Mouse (Mus musculus): ENCODE results near the gene Arid4b. TPM values are rescaled to one million over a fixed set of nuclear protein-coding genes. Genes with fewer than 3 reads are reported as not detected.
"Not testable (repeated sequence)": the region's sequence is repeated elsewhere in the genome, so short reads cannot be mapped to it uniquely, and the experiment has no call there.

The Arid4b gene
- 62.6 and 65.8 TPM in 2 replicates for polyA plus RNA-seq (2014; fragmentation: Nextera tagmentation; extraction: Ambion mirVana)

- no peaks in the 10 kb centered on the region for H3K27me3 ChIP-seq (ENCODE audit: control insufficient read depth, insufficient read depth, low read length)
- H3K4me3 ChIP-seq (replicated peaks; ENCODE audit: low read length): peak within 1 kb of the TSS; percentile 86
- H3K4me2 ChIP-seq (replicated peaks): peak within 1 kb of the TSS; percentile 83
- peak; percentile 93 for DNase-seq (ENCODE audit: low spot score)
- under 1% methylated on average over 64 of the region's 64 CpGs for WGBS
- peak within 1 kb of the TSS; percentile 94 for H3K27ac ChIP-seq
- H3K9me3 ChIP-seq (ENCODE audit: control insufficient read depth, low read length): no peaks in the 10 kb centered on the region
- H3K4me1 ChIP-seq (replicated peaks; ENCODE audit: control insufficient read depth, insufficient read depth, low read length): peaks cover 26% of the 10 kb centered on the region
- peak within 1 kb of the TSS; percentile 93 for H3K9ac ChIP-seq
- H3K36me3 ChIP-seq (replicated peaks; ENCODE audit: control insufficient read depth, insufficient read depth): peaks cover 22% of the 10 kb centered on the region
- peak; percentile 97 for ATAC-seq (ENCODE audit: low FRiP score)
These were observed at the start of gene Arid4b, which contains the start of gene Ggps1 for GRCm38 (mm10) chr13:14063013-14063941. Arid4b (plus strand) TSS chr13:14063232. Ggps1 (minus strand) TSS chr13:14063488.

GRCm38 (mm10) chr13:14014001-14014400 lies 49.0 kb upstream of the Arid4b start:
- 96% methylated on average over 2 of the region's 2 CpGs for WGBS
- Histone ChIP-seq H3K36me3 (replicated peaks; ENCODE audit: control insufficient read depth, insufficient read depth) (peaks cover 85% of the 10 kb centered on the region), H3K27me3 (ENCODE audit: control insufficient read depth, insufficient read depth, low read length) (no peaks in the 10 kb centered on the region), H3K4me2 (replicated peaks) (no peak overlapping the region), H3K9ac (no peak overlapping the region), H3K4me3 (replicated peaks; ENCODE audit: low read length) (no peak overlapping the region), H3K9me3 (ENCODE audit: control insufficient read depth, low read length) (no peaks in the 10 kb centered on the region), H3K27ac (no peak overlapping the region), H3K4me1 (replicated peaks; ENCODE audit: control insufficient read depth, insufficient read depth, low read length) (no peaks in the 10 kb centered on the region)
- ATAC-seq (ENCODE audit: low FRiP score): no peak
- no peak for DNase-seq (ENCODE audit: low spot score)

GRCm38 (mm10) chr13:14014540-14014939 lies 48.5 kb upstream of the Arid4b start:
- no peak overlapping the region for H3K27ac ChIP-seq
- H3K9ac ChIP-seq: no peak overlapping the region
- no peaks in the 10 kb centered on the region for H3K9me3 ChIP-seq (ENCODE audit: control insufficient read depth, low read length)
- H3K36me3 ChIP-seq (replicated peaks; ENCODE audit: control insufficient read depth, insufficient read depth): peaks cover 85% of the 10 kb centered on the region
- WGBS: 92% methylated on average over 4 of the region's 4 CpGs
- no peak overlapping the region for H3K4me2 ChIP-seq (replicated peaks)
- DNase-seq (ENCODE audit: low spot score) (no peak), ATAC-seq (ENCODE audit: low FRiP score) (no peak)
- no peaks in the 10 kb centered on the region for H3K27me3 ChIP-seq (ENCODE audit: control insufficient read depth, insufficient read depth, low read length)
- H3K4me1 ChIP-seq (replicated peaks; ENCODE audit: control insufficient read depth, insufficient read depth, low read length): no peaks in the 10 kb centered on the region
- no peak overlapping the region for H3K4me3 ChIP-seq (replicated peaks; ENCODE audit: low read length)

- DNase-seq (ENCODE audit: low spot score): no peak
- WGBS: 95% methylated on average over 6 of the region's 6 CpGs
- Histone ChIP-seq H3K4me3 (replicated peaks; ENCODE audit: low read length) (no peak overlapping the region), H3K9me3 (ENCODE audit: control insufficient read depth, low read length) (no peaks in the 10 kb centered on the region), H3K4me2 (replicated peaks) (no peak overlapping the region), H3K9ac (no peak overlapping the region), H3K27me3 (ENCODE audit: control insufficient read depth, insufficient read depth, low read length) (no peaks in the 10 kb centered on the region), H3K27ac (no peak overlapping the region), H3K36me3 (replicated peaks; ENCODE audit: control insufficient read depth, insufficient read depth) (peaks cover 81% of the 10 kb centered on the region), H3K4me1 (replicated peaks; ENCODE audit: control insufficient read depth, insufficient read depth, low read length) (no peaks in the 10 kb centered on the region)
- no peak for ATAC-seq (ENCODE audit: low FRiP score)
These were observed 47.4 kb upstream of the Arid4b start for GRCm38 (mm10) chr13:14015609-14016008.

- Histone ChIP-seq H3K9ac (no peak overlapping the region), H3K36me3 (replicated peaks; ENCODE audit: control insufficient read depth, insufficient read depth) (peaks cover 59% of the 10 kb centered on the region)
- no peak for ATAC-seq (ENCODE audit: low FRiP score)
These were observed 44.7 kb upstream of the Arid4b start for GRCm38 (mm10) chr13:14018283-14018682.

GRCm38 (mm10) chr13:14018852-14019251 lies 44.2 kb upstream of the Arid4b start:
- peaks cover 53% of the 10 kb centered on the region for H3K36me3 ChIP-seq (replicated peaks; ENCODE audit: control insufficient read depth, insufficient read depth)
- DNase-seq (ENCODE audit: low spot score) (no peak), ATAC-seq (ENCODE audit: low FRiP score) (no peak)
- H3K4me3 ChIP-seq (replicated peaks; ENCODE audit: low read length): no peak overlapping the region
- no peaks in the 10 kb centered on the region for H3K9me3 ChIP-seq (ENCODE audit: control insufficient read depth, low read length)
- no peak overlapping the region for H3K27ac ChIP-seq
- no peaks in the 10 kb centered on the region for H3K27me3 ChIP-seq (ENCODE audit: control insufficient read depth, insufficient read depth, low read length)
- H3K9ac ChIP-seq: no peak overlapping the region
- 96% methylated on average over 3 of the region's 3 CpGs for WGBS
- no peak overlapping the region for H3K4me2 ChIP-seq (replicated peaks)
- H3K4me1 ChIP-seq (replicated peaks; ENCODE audit: control insufficient read depth, insufficient read depth, low read length): no peaks in the 10 kb centered on the region

More at GRCm38 (mm10) chr13:14018283-14018682, 44.7 kb upstream of the Arid4b start:
- DNase-seq (ENCODE audit: low spot score): no peak
- Histone ChIP-seq H3K27me3 (ENCODE audit: control insufficient read depth, insufficient read depth, low read length) (no peaks in the 10 kb centered on the region), H3K27ac (no peak overlapping the region), H3K9me3 (ENCODE audit: control insufficient read depth, low read length) (no peaks in the 10 kb centered on the region), H3K4me3 (replicated peaks; ENCODE audit: low read length) (no peak overlapping the region), H3K4me2 (replicated peaks) (no peak overlapping the region), H3K4me1 (replicated peaks; ENCODE audit: control insufficient read depth, insufficient read depth, low read length) (no peaks in the 10 kb centered on the region)

GRCm38 (mm10) chr13:14021417-14021816 lies 41.6 kb upstream of the Arid4b start:
- DNase-seq (ENCODE audit: low spot score); H3K27me3 ChIP-seq (ENCODE audit: control insufficient read depth, insufficient read depth, low read length); H3K4me2 ChIP-seq (replicated peaks); H3K4me1 ChIP-seq (replicated peaks; ENCODE audit: control insufficient read depth, insufficient read depth, low read length); ATAC-seq (ENCODE audit: low FRiP score); H3K4me3 ChIP-seq (replicated peaks; ENCODE audit: low read length); H3K9ac ChIP-seq; H3K27ac ChIP-seq; H3K9me3 ChIP-seq (ENCODE audit: control insufficient read depth, low read length): not testable (repeated sequence)
- WGBS: 89% methylated on average over 10 of the region's 12 CpGs
- peaks cover 38% of the 10 kb centered on the region for H3K36me3 ChIP-seq (replicated peaks; ENCODE audit: control insufficient read depth, insufficient read depth)

GRCm38 (mm10) chr13:14025554-14025953 lies 37.5 kb upstream of the Arid4b start:
- H3K9ac ChIP-seq: no peak overlapping the region
- ATAC-seq (ENCODE audit: low FRiP score): no peak
- no peaks in the 10 kb centered on the region for H3K27me3 ChIP-seq (ENCODE audit: control insufficient read depth, insufficient read depth, low read length)
- no peak overlapping the region for H3K4me3 ChIP-seq (replicated peaks; ENCODE audit: low read length)
- no peak overlapping the region for H3K27ac ChIP-seq
- WGBS: 97% methylated on average over 6 of the region's 6 CpGs
- no peak for DNase-seq (ENCODE audit: low spot score)
- peaks cover 36% of the 10 kb centered on the region for H3K36me3 ChIP-seq (replicated peaks; ENCODE audit: control insufficient read depth, insufficient read depth)
- no peaks in the 10 kb centered on the region for H3K9me3 ChIP-seq (ENCODE audit: control insufficient read depth, low read length)
- H3K4me2 ChIP-seq (replicated peaks): no peak overlapping the region
- no peaks in the 10 kb centered on the region for H3K4me1 ChIP-seq (replicated peaks; ENCODE audit: control insufficient read depth, insufficient read depth, low read length)

GRCm38 (mm10) chr13:14026154-14026820 lies 36.7 kb upstream of the Arid4b start:
- H3K9ac ChIP-seq: no peak overlapping the region
- H3K4me3 ChIP-seq (replicated peaks; ENCODE audit: low read length): no peak overlapping the region
- ATAC-seq (ENCODE audit: low FRiP score) (no peak), DNase-seq (ENCODE audit: low spot score) (no peak)
- H3K9me3 ChIP-seq (ENCODE audit: control insufficient read depth, low read length): no peaks in the 10 kb centered on the region
- H3K27ac ChIP-seq: no peak overlapping the region
- H3K4me1 ChIP-seq (replicated peaks; ENCODE audit: control insufficient read depth, insufficient read depth, low read length): no peaks in the 10 kb centered on the region
- no peak overlapping the region for H3K4me2 ChIP-seq (replicated peaks)
- WGBS: 95% methylated on average over 6 of the region's 6 CpGs
- peaks cover 36% of the 10 kb centered on the region for H3K36me3 ChIP-seq (replicated peaks; ENCODE audit: control insufficient read depth, insufficient read depth)
- no peaks in the 10 kb centered on the region for H3K27me3 ChIP-seq (ENCODE audit: control insufficient read depth, insufficient read depth, low read length)

Data from hindbrain, embryonic 14.5 days (tissue).